Mouse (Mus musculus) WW6 (cell line): ENCODE results near the gene Nup50.
A peak's percentile ranks its signal among the peaks of the same experiment; 100 is the strongest.
"Not testable (repeated sequence)": the region's sequence is repeated elsewhere in the genome, so short reads cannot be mapped to it uniquely, and the experiment has no call there.

ENCODE experiments used
- DNase-seq: peaks from one replicate; pipeline ENCODE4 v3.0.0-alpha.2; 2013; ENCODE audit warnings: low read depth, low spot score

Gene Nup50

GRCm38 (mm10) chr15:84922884-84923507 lies at the start of gene Nup50:
Gene Nup50, plus strand, starts transcription at chr15:84923411.
- peak; percentile 98 for DNase-seq

- no peak for DNase-seq
These were observed 49.3 kb upstream of the Nup50 start for GRCm38 (mm10) chr15:84873867-84874266.

DNA sequence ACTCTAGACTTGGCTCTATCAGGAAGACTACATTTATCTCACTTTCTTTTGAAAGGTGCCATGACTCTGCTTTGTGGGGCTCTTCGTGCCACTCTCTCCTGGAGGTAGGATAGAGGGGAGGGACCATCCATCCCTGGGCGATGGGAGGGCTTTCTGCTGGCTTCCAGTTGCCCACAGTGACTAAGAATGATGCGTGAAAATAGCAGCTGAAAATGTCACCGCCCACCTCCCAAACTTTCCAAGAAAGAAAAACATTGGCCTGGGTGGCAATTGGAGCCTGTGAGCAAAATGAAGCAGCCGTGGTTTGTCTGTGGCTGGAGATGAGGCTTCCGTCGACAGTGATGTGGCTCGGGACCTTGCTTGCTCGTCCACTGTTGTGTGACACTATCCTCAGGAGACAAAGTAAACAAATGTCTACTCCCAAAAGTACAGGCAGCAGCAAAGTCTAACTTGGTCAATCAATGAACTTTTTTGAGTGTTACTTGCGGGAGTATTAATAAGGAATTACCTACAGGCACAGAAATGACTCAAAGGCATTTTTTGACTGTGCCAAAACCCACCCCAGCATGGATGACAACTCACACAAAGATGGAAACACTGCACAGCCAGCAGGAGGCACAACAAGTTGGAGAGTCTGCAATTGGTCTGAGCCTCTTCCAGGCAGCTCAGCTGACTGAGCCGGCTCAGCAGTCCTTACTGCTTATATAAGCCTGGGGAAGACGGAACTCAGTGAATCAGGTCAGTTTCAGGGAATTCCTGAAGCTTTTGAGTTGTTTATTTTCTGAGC lies 46.0 kb upstream of the Nup50 start:
- DNase-seq = no peak

DNA sequence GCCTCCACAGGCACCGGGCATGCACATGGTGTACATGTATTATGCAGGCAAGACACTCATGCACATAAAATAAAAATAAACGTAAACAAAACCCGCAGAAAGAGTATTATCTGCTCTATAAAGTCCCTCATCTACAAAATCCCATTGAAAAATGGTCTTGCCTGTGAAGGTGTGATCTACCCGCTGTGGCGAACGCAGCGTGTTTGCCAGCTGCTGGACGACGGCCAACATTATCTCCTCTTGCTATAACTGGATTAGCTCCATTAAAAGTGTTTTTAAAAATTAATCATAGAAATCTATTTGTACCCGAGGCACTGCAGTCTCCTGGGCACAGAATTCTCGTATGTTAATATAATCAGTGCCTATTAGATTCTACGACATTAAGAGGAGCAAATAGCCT lies 35.1 kb upstream of the Nup50 start:
- DNase-seq = no peak

- DNase-seq = no peak
These were observed 32.0 kb upstream of the Nup50 start for GRCm38 (mm10) chr15:84891246-84891645.

DNA sequence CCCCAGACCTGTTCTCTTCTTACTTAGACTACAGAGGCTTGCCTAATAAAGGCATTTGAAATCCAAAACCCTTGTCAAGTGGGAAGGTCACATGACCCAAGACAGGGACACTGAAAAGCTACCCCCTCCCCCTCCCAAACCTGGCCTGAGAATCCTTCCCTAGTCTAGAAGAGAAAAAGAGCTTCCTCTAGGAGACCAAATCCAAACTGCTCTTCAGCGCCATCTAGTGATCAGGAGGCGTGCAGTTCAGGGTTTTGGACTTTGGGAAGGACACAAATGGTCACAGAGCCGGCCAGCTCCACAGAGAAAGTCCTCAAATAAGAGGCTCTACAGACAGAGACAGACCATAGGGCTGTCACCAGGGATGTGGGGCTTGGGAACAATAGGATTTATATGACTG lies 31.6 kb upstream of the Nup50 start:
- DNase-seq = peak; percentile 45

DNA sequence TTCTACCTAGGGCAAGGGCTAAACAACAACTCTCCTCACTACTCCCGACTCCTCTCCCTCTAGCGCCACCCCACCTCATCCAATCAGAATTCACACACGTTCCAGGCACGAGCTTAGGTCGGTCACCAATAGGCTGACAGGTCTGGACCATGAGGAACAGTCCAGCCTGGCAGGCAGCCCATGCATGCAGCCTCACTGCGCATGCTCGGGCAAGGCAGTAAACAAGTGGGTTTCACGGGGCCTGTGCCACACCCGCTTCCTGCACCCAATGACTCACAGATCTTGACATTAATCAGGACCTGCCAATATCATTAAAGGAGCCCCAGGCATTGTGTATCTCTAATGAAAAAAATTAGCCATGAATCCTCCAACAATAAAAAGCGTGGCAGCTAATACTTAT lies 27.0 kb upstream of the Nup50 start:
- not testable (repeated sequence) for DNase-seq

GRCm38 (mm10) chr15:84896664-84897063 lies 26.5 kb upstream of the Nup50 start:
- no peak for DNase-seq

GRCm38 (mm10) chr15:84898077-84898476 lies 25.1 kb upstream of the Nup50 start:
- no peak for DNase-seq

DNA sequence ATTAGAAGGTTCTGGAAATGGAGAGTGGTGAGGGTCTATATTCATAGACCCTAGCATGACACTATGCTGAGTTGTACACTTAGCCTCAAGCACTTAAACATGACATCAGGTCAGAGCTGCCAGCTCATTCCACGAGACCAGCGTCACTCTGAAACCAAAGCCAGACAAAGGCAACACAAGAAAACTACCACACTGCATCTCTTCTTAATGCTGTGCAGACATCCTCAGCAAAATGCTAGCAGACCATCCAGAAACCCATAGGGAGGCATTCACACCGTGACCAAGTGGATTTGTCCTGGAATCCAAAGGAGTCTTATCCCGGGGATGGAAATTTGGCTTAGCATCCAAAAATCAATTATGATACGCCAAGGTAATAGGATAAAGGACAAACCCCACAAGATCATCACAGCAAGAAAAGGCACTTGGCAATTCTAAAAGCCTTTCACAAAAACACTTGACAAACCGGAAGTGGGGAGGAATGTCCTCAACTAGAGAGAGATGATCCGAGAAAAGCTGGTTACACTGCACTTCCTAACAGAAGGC lies 19.3 kb upstream of the Nup50 start:
- no peak for DNase-seq

GRCm38 (mm10) chr15:84913201-84913600 lies 10.0 kb upstream of the Nup50 start:
- DNase-seq = no peak

GRCm38 (mm10) chr15:84919938-84920337 lies 3.3 kb upstream of the Nup50 start, which contains the start of gene Gm29666:
Gene Gm29666, minus strand, starts transcription at chr15:84920038.
- DNase-seq = no peak

GRCm38 (mm10) chr15:84923508-84924181 lies 434 bp downstream of the Nup50 start:
- no peak for DNase-seq

- DNase-seq = peak; percentile 24
These were observed 1.6 kb downstream of the Nup50 start for GRCm38 (mm10) chr15:84924781-84925315.

GRCm38 (mm10) chr15:84925495-84926018 lies 2.3 kb downstream of the Nup50 start:
- no peak for DNase-seq

DNA sequence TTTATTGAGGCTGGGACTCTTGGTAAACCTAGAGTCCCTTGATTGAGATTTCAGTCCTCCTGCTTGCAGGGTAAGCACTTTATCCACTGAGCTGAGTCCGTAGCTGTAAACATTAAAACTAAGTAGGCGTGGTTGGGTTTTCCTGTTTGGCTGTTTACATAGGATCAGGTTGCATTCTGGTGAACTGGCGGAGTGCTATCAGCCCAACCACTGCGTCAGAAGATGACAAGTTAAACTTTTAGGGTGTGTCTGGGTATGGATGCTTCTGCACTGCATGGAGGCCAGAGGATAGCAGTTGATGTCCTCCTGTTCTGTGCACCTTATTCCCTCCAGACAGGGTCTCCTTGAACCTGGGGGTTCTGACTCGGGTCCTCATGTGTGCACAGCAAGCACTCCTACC lies 9.1 kb downstream of the Nup50 start:
- DNase-seq = no peak

- no peak for DNase-seq
These were observed 11.7 kb downstream of the Nup50 start for GRCm38 (mm10) chr15:84934901-84935300.

- no peak for DNase-seq
These were observed 16.9 kb downstream of the Nup50 start for GRCm38 (mm10) chr15:84940102-84940501.

GRCm38 (mm10) chr15:84942647-84943285 lies 19.6 kb downstream of the Nup50 start:
- DNase-seq = no peak

- no peak for DNase-seq
These were observed 21.1 kb downstream of the Nup50 start for GRCm38 (mm10) chr15:84944319-84944718.

- no peak for DNase-seq
These were observed 25.8 kb downstream of the Nup50 start for GRCm38 (mm10) chr15:84948990-84949389.
